Mouse (Mus musculus) forelimb bud, embryonic 11.5 days (tissue): Measurements from ENCODE around the gene Acaca.
"Not testable (repeated sequence)": the region's sequence is repeated elsewhere in the genome, so short reads cannot be mapped to it uniquely, and the experiment has no call there.

ENCODE experiments used
- DNase-seq: peaks from one replicate; pipeline ENCODE4 v3.0.0-alpha.2; 2012; ENCODE audit warnings: low read depth, low spot score

Gene Acaca

GRCm38 (mm10) chr11:84389332-84389731 lies 259.9 kb downstream of the Acaca start:
- no peak for DNase-seq

GRCm38 (mm10) chr11:84391126-84391525 lies 261.7 kb downstream of the Acaca start:
- no peak for DNase-seq

GRCm38 (mm10) chr11:84392066-84392465 lies 262.6 kb downstream of the Acaca start:
- DNase-seq = not testable (repeated sequence)

- no peak for DNase-seq
These were observed 264.1 kb downstream of the Acaca start for GRCm38 (mm10) chr11:84393571-84393970.

GRCm38 (mm10) chr11:84395010-84395409 lies 265.5 kb downstream of the Acaca start:
- no peak for DNase-seq

GRCm38 (mm10) chr11:84406733-84407132 lies 277.3 kb downstream of the Acaca start:
- DNase-seq = no peak

DNA sequence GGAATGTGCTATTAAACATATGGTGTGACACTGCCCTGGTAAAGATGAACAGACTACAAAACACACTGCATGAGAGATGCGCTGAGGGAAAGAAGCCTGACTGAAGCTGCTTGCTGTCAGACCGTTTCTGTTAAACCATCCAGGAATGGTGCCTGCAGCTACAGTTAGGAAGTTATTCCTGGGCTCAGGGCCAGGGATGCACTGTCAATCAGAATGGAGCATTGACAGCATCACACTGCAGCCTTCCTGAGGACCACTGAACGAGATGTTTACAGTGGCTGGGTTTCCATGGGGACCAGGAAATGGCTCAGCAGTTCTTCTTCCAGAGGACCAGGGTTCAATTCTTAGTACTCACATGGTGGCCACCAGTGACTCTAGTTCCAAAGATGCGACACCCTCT lies 280.9 kb downstream of the Acaca start:
- DNase-seq = no peak

GRCm38 (mm10) chr11:84410879-84411641 lies 281.6 kb downstream of the Acaca start:
- DNase-seq = no peak

DNA sequence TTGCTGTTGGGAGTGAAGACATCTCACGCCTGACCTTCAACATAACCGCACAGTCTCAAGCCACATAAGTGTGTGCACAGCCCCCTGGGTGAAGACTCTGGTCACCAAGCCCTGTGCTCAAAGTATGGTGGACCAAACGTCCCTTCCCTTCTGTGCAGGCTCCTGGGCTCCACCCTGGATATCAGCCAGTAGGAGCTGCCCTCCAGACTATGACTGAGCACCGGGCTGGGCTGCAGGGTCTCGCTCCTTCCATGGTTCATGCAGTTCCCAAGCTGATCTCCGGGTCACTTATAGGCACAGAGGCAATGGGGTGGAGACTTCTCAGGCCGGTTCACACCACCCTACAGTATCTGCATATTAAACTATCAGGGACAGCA lies 282.2 kb downstream of the Acaca start:
- no peak for DNase-seq

DNA sequence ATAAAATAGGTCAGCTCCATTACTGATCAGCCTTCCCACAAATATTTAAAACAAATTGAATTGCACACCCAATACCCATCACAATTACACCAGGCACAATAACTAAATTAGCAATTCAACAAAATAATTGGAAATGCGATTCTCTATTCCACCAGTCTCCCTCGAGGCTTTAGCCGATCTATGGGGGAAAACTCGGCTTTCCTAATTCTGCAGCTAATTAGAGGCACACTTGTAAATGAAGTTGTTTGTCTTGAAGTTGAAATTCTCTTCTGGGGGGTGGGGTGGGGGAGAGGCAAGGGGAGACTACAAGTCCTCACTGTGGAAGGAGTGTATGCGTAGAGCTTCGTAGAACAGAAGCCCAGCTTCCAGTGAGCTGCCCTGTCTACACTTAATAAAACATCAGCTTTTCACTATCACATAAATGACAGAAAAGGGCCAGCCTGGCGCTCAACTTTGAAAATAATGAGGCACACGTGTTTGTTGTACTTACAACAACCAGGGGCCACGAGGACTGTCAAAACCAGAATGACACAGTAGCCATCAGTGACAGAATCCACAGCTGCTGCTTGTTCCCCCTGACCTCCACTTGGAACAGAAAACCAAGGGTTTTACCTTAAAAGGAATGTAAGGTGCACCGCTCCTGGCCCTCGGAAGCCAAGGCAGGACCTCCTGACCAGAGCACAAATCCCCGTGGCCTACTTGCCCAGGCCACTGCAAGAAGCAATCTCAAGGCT lies 282.9 kb downstream of the Acaca start:
- peak; percentile 61 for DNase-seq

GRCm38 (mm10) chr11:84413111-84413510 lies 283.6 kb downstream of the Acaca start:
- no peak for DNase-seq

DNA sequence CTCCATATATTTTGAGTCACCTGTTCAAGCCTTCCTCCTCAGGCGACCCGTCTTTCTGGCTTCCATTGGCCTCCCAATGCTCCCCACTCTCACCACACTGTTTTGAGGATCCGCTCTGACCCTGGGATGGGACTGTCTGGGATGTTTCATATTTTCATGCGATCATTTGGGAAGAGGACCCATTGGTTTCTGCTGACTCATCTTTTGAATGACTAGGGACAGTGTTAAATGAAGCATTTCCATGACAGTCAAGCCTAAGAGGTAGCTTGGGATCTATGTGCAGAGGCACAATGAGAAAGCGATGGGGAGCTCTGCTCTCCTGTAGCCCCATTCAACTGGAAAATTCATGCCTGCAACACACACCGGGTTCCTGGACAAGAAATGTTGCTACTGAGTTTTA lies 291.3 kb downstream of the Acaca start:
- no peak for DNase-seq

GRCm38 (mm10) chr11:84425736-84426632 lies 296.5 kb downstream of the Acaca start:
- DNase-seq = no peak

DNA sequence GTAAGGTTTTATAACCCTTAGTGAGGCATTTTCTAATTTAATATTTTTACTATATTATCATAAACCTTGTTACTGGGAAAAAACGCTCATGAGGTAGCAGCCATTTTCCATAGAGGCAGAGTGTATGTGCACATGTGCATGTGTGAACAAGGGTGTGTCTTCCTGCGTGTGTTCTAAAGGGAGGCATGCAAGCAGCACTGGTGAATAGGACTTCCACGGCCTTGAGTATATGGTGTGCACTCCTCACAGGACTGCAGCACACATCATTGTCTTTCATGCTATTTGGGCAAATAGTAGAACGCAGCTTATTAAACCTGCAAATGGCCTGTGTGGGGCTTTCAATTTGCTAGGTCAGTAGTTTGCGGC lies 297.1 kb downstream of the Acaca start:
- DNase-seq = no peak

DNA sequence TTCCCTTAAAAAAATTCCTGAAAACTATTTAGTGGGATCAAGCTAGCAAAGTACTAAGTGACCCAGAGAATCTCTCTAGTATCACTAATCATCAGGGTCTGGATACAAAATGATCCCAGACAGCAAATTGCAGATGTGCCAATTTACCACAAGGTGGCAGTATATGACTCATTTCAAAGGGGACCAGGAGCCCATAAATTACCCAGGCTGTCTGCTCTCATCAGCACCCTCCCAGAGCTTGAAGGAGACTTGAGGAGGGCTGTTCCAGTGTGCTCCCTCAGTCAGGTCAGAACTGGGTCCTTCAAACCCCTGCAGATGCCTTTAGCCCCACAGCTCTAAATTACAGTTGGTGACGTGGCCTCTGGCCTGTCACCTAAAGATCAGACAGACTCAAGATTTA lies 300.1 kb downstream of the Acaca start:
- peak; percentile 66 for DNase-seq

- DNase-seq = no peak
These were observed 300.9 kb downstream of the Acaca start for GRCm38 (mm10) chr11:84430336-84430735.

DNA sequence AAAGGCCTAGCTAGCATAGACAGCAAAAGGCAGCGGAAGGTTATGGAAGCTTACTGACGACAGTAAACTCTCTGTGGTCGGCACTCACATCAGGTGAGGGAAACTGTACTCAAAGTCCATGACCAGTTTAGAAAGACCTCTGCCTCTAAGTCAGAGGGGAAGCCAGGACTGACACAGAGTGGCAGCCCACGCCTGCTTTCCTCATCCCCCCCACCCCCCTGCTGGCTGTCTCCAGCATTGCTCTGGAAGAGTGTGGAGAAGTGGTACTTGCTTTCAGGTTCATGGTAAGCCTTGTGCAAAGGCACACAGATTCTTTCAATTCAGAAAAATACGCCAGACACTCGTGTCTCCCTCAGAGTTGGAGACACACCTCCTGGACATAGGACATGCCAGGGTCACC lies 305.4 kb downstream of the Acaca start:
- DNase-seq = no peak

GRCm38 (mm10) chr11:84440402-84440801 lies 310.9 kb downstream of the Acaca start:
- DNase-seq = no peak

GRCm38 (mm10) chr11:84442554-84443331 lies 313.3 kb downstream of the Acaca start:
- no peak for DNase-seq
